Comparison of ENCODE assay signal across 8 mouse cellular contexts in the genomic region with DNA sequence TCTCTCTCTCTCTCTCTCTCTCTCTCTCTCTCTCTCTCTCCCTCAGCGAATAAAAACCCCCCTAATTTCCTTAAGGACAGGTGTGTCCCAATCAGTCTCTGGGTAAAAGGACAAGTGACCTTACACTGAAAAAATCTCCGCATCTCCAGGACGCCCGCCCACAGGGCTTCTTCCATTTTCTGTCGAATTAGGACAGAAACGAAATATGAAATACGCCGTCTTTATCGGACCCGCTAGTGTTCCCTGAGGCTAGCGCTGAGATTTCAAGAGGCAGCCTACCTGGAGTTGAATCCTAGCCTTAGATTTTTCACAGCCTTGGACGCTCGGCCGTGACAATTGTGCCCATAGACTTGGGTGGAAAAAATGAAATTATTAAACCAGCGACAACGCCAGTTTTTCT. TPM values are rescaled to one million over a fixed set of nuclear protein-coding genes. Genes with fewer than 3 reads are reported as not detected.
DNase-seq lines count a peak whose midpoint lies in the region; ATAC-seq lines count a peak whose summit lies in the region.

No protein-coding gene starts in this region.

- H3K27me3 ChIP-seq in heart, embryonic 13.5 days (replicated peaks) = peaks cover 86% of the 10 kb centered on the region
- peaks cover 57% of the 10 kb centered on the region for H3K27me3 ChIP-seq in kidney, embryonic 16.5 days (ENCODE audit: insufficient read depth, low read length)
- H3K27me3 ChIP-seq in stomach, embryonic 14.5 days (ENCODE audit: control insufficient read depth, insufficient read depth, low read length) = 0 out of 2 replicates have a peak, but pooled peaks cover 4% of the 10 kb centered on the region

- peaks cover 3% of the 10 kb centered on the region; the same call in 1 of the 2 replicates for H3K4me1 ChIP-seq in heart, embryonic 13.5 days
- H3K4me1 ChIP-seq in kidney, embryonic 16.5 days (ENCODE audit: insufficient read depth, low read length) = peaks cover 2% of the 10 kb centered on the region; the same call in 1 of the 2 replicates
- no peaks in the 10 kb centered on the region for H3K4me1 ChIP-seq in stomach, embryonic 14.5 days (ENCODE audit: control insufficient read depth, insufficient read depth, low read length)

- H3K4me2 ChIP-seq in heart, embryonic 13.5 days = peak overlapping the region; percentile 65
- H3K4me2 ChIP-seq in kidney, embryonic 16.5 days (replicated peaks; ENCODE audit: low read depth, low read length) = peak overlapping the region; percentile 55
- H3K4me2 ChIP-seq in stomach, embryonic 14.5 days (replicated peaks; ENCODE audit: low read depth, low read length) = peak overlapping the region; percentile 40

- ATAC-seq in heart, embryonic 13.5 days (ENCODE audit: extremely low read depth, insufficient number of reproducible peaks, low FRiP score, low TSS enrichment) = no peak
- ATAC-seq in kidney, embryonic 16.5 days (ENCODE audit: low FRiP score, low TSS enrichment) = no peak
- no peak for ATAC-seq in stomach, embryonic 14.5 days (ENCODE audit: insufficient number of reproducible peaks, insufficient read depth, low FRiP score, low read depth)

- no peaks in the 10 kb centered on the region for H3K36me3 ChIP-seq in heart, embryonic 13.5 days
- H3K36me3 ChIP-seq in kidney, embryonic 16.5 days (ENCODE audit: insufficient read depth, low read length) = no peaks in the 10 kb centered on the region
- H3K36me3 ChIP-seq in stomach, embryonic 14.5 days (ENCODE audit: control insufficient read depth, insufficient read depth, low read length) = no peaks in the 10 kb centered on the region

- DNase-seq in left cerebral cortex, adult 18-20 months (ENCODE audit: low spot score in 2 of 2) = peak; percentile 2 to 5
- DNase-seq in left cerebral cortex, adult 11 months (ENCODE audit: low spot score) = no peak
- peak; percentile 28 for DNase-seq in cerebellum, adult 9-11 months
- DNase-seq in lung, postnatal 14 days = peak; percentile 2
- no peak for DNase-seq in adrenal gland, adult 8-10 months

- 19% methylated on average over 16 of the region's 16 CpGs for whole genome bisulfite sequencing in heart, embryonic 13.5 days
- WGBS in kidney, embryonic 16.5 days = 26% methylated on average over 16 of the region's 16 CpGs
- WGBS in stomach, embryonic 14.5 days = 21% methylated on average over 16 of the region's 16 CpGs

- H3K9me3 ChIP-seq in heart, embryonic 13.5 days = no peaks in the 10 kb centered on the region
- no peaks in the 10 kb centered on the region for H3K9me3 ChIP-seq in kidney, embryonic 16.5 days (ENCODE audit: low read length)
- H3K9me3 ChIP-seq in stomach, embryonic 14.5 days (ENCODE audit: control insufficient read depth, low read depth, low read length) = no peaks in the 10 kb centered on the region

- no peak overlapping the region for H3K9ac ChIP-seq in heart, embryonic 13.5 days
- H3K9ac ChIP-seq in kidney, embryonic 16.5 days (replicated peaks; ENCODE audit: low read length) = no peak overlapping the region
- H3K9ac ChIP-seq in stomach, embryonic 14.5 days (replicated peaks; ENCODE audit: low read depth, low read length) = no peak overlapping the region

- peak overlapping the region; percentile 40 for H3K4me3 ChIP-seq in heart, embryonic 13.5 days
- H3K4me3 ChIP-seq in kidney, embryonic 16.5 days (ENCODE audit: low read length) = peak overlapping the region; percentile 37
- peak overlapping the region; percentile 16 for H3K4me3 ChIP-seq in stomach, embryonic 14.5 days (ENCODE audit: low read depth, low read length)

- no peak overlapping the region for H3K27ac ChIP-seq in heart, embryonic 13.5 days (replicated peaks)
- no peak overlapping the region for H3K27ac ChIP-seq in kidney, embryonic 16.5 days (ENCODE audit: low read length)
- no peak overlapping the region for H3K27ac ChIP-seq in stomach, embryonic 14.5 days (ENCODE audit: low read length)

RNA-seq across cellular contexts. Expression of a gene that starts 0.5 kb away (rescaled TPM):
- total RNA-seq in left cerebral cortex, adult 18-20 months (2021) = under 1 TPM in 1 of 2 experiments, not detected in 1; 0.46 TPM
- 0.11 TPM in 1 of 2 replicates, not detected in the other for polyA plus RNA-seq in heart, embryonic 13.5 days (2015; fragmentation: Nextera tagmentation; extraction: Ambion mirVana)
- not detected in 2 replicates for polyA plus RNA-seq in kidney, embryonic 16.5 days (2015; fragmentation: Nextera tagmentation; extraction: Ambion mirVana)
- polyA plus RNA-seq in stomach, embryonic 14.5 days (2014; fragmentation: Nextera tagmentation; extraction: Ambion mirVana) = 0.13 and 0.18 TPM in 2 replicates
- not detected for total RNA-seq in adrenal gland, adult 8-10 months (2022)

RNA-seq across cellular contexts. Expression of a gene that starts 0.9 kb away (rescaled TPM):
- 10 to 100 TPM; 65.1 to 66.0 TPM for total RNA-seq in left cerebral cortex, adult 18-20 months (2021)
- polyA plus RNA-seq in heart, embryonic 13.5 days (2015; fragmentation: Nextera tagmentation; extraction: Ambion mirVana) = 179 and 192 TPM in 2 replicates
- 91.7 and 105 TPM in 2 replicates for polyA plus RNA-seq in kidney, embryonic 16.5 days (2015; fragmentation: Nextera tagmentation; extraction: Ambion mirVana)
- 75.0 and 77.3 TPM in 2 replicates for polyA plus RNA-seq in stomach, embryonic 14.5 days (2014; fragmentation: Nextera tagmentation; extraction: Ambion mirVana)
- 10 to 100 TPM; 38.0 to 62.9 (median 52.9) TPM for total RNA-seq in adrenal gland, adult 8-10 months (2022)

Comparison
In these comparisons a context has a peak if more than half of its experiments do, and no peak if none do; other contexts are left out.
1. DNase-seq: peak in left cerebral cortex, adult 18-20 months (2 of 2), cerebellum, adult 9-11 months (single experiment) and lung, postnatal 14 days (single experiment); none in left cerebral cortex, adult 11 months (single experiment) and adrenal gland, adult 8-10 months (single experiment).
2. Peak in every context shown above with its lines, with median percentiles within 50 percentile points of each other: H3K4me2 ChIP-seq and H3K4me3 ChIP-seq.